Mouse (Mus musculus) embryonic facial prominence, embryonic 14.5 days (tissue): ENCODE measurements around the gene Gtpbp1. TPM values are rescaled to one million over a fixed set of nuclear protein-coding genes. Genes with fewer than 3 reads are reported as not detected.

ENCODE experiments used
- ATAC-seq: fragments of 200-750 bp; cut with Nextera tagmentation; 2 replicates; pipeline ENCODE4 v1.8.0; 2017; ENCODE audit warnings: low read depth, moderate number of reproducible peaks, moderate TSS enrichment
- DNase-seq: peaks from one replicate; pipeline ENCODE4 v3.0.0-alpha.2; 2015; ENCODE audit warnings: low spot score
- H3K27ac ChIP-seq: fragments of 300-500 bp; sonication (generic); replicated peaks from 2 replicates; pipeline ENCODE4 v1.5.1; 2014; ENCODE audit warnings: low read depth, mild to moderate bottlenecking, low read length, moderate library complexity
- H3K27me3 ChIP-seq: fragments of 300-500 bp; sonication (generic); replicated peaks from 2 replicates; pipeline ENCODE4 v1.6.1; 2014; ENCODE audit warnings: low read length; ENCODE audit not compliant: control insufficient read depth, insufficient read depth
- H3K36me3 ChIP-seq: fragments of 300-500 bp; sonication (generic); 2 replicates; pipeline ENCODE4 v1.6.1; 2014; ENCODE audit warnings: low read length, mixed read lengths; ENCODE audit not compliant: control insufficient read depth, insufficient read depth
- H3K4me1 ChIP-seq: fragments of 300-500 bp; sonication (generic); 2 replicates; pipeline ENCODE4 v1.6.1; 2014; ENCODE audit warnings: antibody characterized with exemption, low read length; ENCODE audit not compliant: control insufficient read depth, insufficient read depth
- H3K4me2 ChIP-seq: fragments of 300-500 bp; sonication (generic); 2 replicates; pipeline ENCODE4 v1.6.1; 2014; ENCODE audit warnings: low read depth, mild to moderate bottlenecking, low read length, moderate library complexity, mixed read lengths
- H3K4me3 ChIP-seq: fragments of 300-500 bp; sonication (generic); 2 replicates; pipeline ENCODE4 v1.5.1; 2014; ENCODE audit warnings: low read depth, mild to moderate bottlenecking, low read length
- H3K9ac ChIP-seq: fragments of 300-500 bp; sonication (generic); 2 replicates; pipeline ENCODE4 v1.6.1; 2014; ENCODE audit warnings: low read depth, mild to moderate bottlenecking, low read length, moderate library complexity, mixed read lengths
- H3K9me3 ChIP-seq: fragments of 300-500 bp; sonication (generic); 2 replicates; pipeline ENCODE4 v1.6.1; 2016; ENCODE audit warnings: low read length; ENCODE audit not compliant: control insufficient read depth
- WGBS: fragments of 180-500 bp; shearing (Covaris S2); extraction: QIAGEN DNeasy Blood & Tissue Kit; methylation state at CpG from one replicate; pipeline ENCODE4 v1.1.7; 2014; 5-methylcytosine and 5-hydroxymethylcytosine counted together
- polyA plus RNA-seq: library from polyadenylated mRNA; unstranded; fragments of >200 nt; fragmentation: Nextera tagmentation; extraction: Ambion mirVana; gene quantifications from 2 replicates; pipeline ENCODE4 v1.2.1, GENCODE M21; 2014

Gene Gtpbp1
- polyA plus RNA-seq, 1 experiment from 2014 or later = 27.2 TPM

DNA sequence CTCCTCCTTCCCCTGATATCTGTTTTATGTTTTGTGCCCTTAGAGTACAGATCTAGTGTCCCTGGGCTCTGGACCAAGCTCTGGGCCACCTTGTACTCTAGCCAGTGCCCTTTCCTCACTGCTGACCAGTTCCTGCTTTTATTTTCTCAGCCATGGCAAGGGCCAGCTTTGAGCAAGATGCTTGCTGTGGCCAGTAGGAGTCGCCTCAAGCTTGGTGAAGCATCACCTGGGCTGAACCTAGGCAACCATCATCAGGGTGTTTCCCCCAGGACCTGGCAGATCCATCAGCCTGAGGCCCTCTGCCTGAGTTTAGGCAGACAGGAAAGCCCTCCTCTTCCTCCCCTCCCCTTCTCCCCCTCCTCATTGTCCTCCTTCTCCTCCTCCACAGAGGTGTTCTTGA, 32.8 kb downstream of the Gtpbp1 start:
- ATAC-seq = no peak
- Histone ChIP-seq H3K9ac (no peak overlapping the region), H3K4me3 (no peak overlapping the region), H3K4me2 (no peak overlapping the region), H3K27ac (no peak overlapping the region), H3K27me3 (no peaks in the 10 kb centered on the region), H3K9me3 (no peaks in the 10 kb centered on the region), H3K36me3 (peaks cover 71% of the 10 kb centered on the region), H3K4me1 (no peaks in the 10 kb centered on the region)
- 27% methylated on average over 1 of the region's 1 CpGs for WGBS
- DNase-seq = peak; percentile 32

DNA sequence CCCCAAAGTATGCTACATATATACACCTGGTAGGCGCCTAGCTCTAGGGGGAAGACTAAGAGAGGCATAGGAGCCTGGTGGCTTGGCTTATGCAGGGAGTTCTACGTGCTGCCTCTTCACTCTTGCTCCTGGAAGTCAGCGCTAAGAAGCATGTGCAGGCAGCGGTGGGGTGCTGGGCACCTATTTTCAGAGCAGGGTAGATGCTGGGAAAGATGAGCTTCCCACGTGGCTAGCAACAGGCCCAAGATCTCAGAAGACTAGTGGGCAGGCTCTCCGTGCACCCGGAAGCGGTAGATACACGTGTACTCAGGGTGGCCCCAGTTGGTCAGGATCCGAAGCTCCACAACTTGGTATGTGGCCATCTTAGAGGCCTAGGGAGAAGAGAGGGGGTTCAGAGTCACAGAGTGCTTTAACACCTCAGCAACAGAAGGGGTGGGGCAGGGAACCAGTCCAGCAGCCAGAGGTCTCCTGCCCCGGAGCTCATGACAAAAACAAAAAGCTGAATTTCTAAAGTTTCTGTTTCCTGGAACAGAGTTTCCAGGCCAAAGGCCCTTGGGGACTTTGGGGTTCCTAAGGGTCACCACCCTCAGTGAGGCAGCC, 34.6 kb downstream of the Gtpbp1 start:
- DNase-seq (no peak), ATAC-seq (no peak)
- Histone ChIP-seq H3K27me3 (no peaks in the 10 kb centered on the region), H3K36me3 (peaks cover 70% of the 10 kb centered on the region), H3K4me1 (no peaks in the 10 kb centered on the region), H3K27ac (no peak overlapping the region), H3K9ac (no peak overlapping the region), H3K9me3 (no peaks in the 10 kb centered on the region), H3K4me2 (no peak overlapping the region), H3K4me3 (no peak overlapping the region)
- 88% methylated on average over 11 of the region's 11 CpGs for WGBS

DNA sequence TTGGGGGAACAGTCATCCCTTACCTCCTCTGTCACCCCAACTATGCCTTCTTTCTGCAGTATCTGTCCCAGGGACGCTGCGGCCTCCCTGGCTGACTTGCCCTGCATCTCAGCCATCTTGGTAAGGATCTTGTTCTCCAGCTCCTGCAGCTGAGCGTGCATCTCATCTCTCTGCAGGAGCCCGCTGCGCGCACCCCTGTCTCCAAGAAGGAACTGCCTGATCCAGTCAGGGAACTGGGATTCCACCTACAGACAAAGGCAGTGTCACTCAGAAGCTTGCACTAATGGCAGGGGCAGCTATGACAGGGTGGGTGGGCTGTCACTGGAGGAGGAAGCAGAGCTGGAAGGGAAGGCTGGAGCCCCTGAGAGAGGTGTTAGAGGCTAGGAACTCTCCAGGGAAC, 37.2 kb downstream of the Gtpbp1 start:
- H3K36me3 ChIP-seq = peaks cover 80% of the 10 kb centered on the region
- no peak overlapping the region for H3K9ac ChIP-seq
- no peaks in the 10 kb centered on the region for H3K27me3 ChIP-seq
- no peaks in the 10 kb centered on the region for H3K9me3 ChIP-seq
- ATAC-seq = no peak
- H3K4me2 ChIP-seq = no peak overlapping the region
- DNase-seq = no peak
- H3K4me1 ChIP-seq = no peaks in the 10 kb centered on the region
- WGBS = 90% methylated on average over 6 of the region's 6 CpGs
- no peak overlapping the region for H3K4me3 ChIP-seq
- no peak overlapping the region for H3K27ac ChIP-seq

DNA sequence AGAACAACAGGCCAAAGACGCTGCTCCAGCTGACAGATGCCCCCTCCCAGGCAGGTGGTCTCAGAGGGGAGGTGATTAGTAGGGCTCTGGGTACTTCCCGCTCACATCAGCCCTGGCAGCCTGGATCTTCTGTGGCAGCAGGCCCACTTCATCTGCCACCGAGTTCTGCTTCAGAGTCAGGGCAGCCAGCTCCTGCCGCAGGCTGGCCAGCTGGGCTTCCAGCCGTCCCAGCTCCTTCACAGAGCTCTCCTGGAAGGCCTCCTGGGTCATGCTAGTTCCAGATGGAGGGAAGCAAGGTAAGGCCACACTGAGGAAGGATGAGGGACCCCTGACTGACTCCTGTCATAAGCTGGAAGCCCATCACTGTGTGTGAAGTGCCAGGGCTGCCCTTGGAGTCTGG, 37.7 kb downstream of the Gtpbp1 start:
- peaks cover 84% of the 10 kb centered on the region for H3K36me3 ChIP-seq

DNA sequence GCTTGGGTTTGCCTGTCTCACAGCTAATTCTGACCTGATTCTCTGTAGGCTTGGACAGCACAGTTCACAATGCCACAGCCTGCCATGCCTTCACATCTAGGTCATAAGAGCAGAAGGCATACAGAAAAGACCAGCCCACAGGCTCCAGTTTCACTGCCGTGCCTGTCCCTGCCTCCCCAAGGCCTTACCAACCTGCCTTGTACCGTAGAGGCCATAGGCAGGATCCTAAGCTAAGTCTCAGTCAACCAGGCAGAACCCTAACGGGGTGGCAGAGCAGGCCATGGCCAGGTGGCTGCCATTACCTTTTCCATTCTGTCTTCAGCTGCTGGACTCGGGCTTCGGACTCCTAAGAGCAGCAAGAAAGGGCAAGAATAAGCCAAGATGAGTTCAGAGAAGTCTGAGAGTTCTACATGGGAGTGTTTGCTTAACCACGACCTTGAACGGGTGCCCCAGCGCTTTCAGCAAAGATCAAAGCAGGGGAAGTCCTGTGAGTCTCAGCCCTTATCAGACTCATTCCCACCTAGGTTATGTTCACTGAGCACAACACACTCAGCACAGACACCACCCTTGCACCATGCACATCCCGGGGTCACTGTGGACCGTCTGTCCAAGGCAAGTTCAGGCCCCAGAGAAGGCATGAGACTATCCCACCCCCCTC, 38.2 kb downstream of the Gtpbp1 start:
- DNase-seq (no peak), ATAC-seq (no peak)
- no peaks in the 10 kb centered on the region for H3K27me3 ChIP-seq
- H3K4me2 ChIP-seq = no peak overlapping the region
- peaks cover 90% of the 10 kb centered on the region for H3K36me3 ChIP-seq
- 87% methylated on average over 9 of the region's 10 CpGs for WGBS
- H3K27ac ChIP-seq = no peak overlapping the region
- no peak overlapping the region for H3K4me3 ChIP-seq
- H3K9me3 ChIP-seq = no peaks in the 10 kb centered on the region
- no peaks in the 10 kb centered on the region for H3K4me1 ChIP-seq
- no peak overlapping the region for H3K9ac ChIP-seq

More for the DNA sequence above, 37.7 kb downstream of the Gtpbp1 start:
- no peaks in the 10 kb centered on the region for H3K27me3 ChIP-seq
- no peak overlapping the region for H3K4me3 ChIP-seq
- H3K9me3 ChIP-seq = no peaks in the 10 kb centered on the region
- 64% methylated on average over 4 of the region's 5 CpGs for WGBS
- no peak for DNase-seq
- no peak overlapping the region for H3K9ac ChIP-seq
- no peak overlapping the region for H3K27ac ChIP-seq
- no peak for ATAC-seq
- no peak overlapping the region for H3K4me2 ChIP-seq
- no peaks in the 10 kb centered on the region for H3K4me1 ChIP-seq

DNA sequence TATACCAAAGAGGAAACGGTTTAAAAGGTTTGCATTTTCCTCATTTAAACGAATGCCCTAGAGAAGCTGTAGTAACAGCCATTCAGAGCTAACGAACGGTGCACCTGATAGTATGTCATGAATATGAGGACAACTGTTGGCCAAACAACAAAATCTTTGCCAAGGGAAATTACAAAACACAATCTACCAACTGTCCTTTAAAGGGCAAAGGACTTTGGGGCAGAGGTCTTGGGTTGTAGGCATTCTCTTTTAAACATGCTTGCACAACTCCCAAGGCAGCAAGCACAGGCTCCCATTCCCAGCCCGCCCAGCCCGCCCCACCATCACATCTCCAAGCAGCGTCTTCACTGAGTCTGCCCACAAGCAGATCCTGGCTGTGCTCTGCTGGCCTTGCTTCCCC, 40.9 kb downstream of the Gtpbp1 start:
- 90% methylated on average over 7 of the region's 7 CpGs for WGBS
- no peaks in the 10 kb centered on the region for H3K27me3 ChIP-seq
- no peak overlapping the region for H3K4me2 ChIP-seq
- H3K9me3 ChIP-seq = no peaks in the 10 kb centered on the region
- ATAC-seq = no peak
- H3K4me3 ChIP-seq = no peak overlapping the region
- H3K9ac ChIP-seq = no peak overlapping the region
- H3K27ac ChIP-seq = no peak overlapping the region
- DNase-seq = no peak
- 0 out of 2 replicates have a peak, but pooled peaks cover 3% of the 10 kb centered on the region for H3K4me1 ChIP-seq
- H3K36me3 ChIP-seq = peaks cover 86% of the 10 kb centered on the region

DNA sequence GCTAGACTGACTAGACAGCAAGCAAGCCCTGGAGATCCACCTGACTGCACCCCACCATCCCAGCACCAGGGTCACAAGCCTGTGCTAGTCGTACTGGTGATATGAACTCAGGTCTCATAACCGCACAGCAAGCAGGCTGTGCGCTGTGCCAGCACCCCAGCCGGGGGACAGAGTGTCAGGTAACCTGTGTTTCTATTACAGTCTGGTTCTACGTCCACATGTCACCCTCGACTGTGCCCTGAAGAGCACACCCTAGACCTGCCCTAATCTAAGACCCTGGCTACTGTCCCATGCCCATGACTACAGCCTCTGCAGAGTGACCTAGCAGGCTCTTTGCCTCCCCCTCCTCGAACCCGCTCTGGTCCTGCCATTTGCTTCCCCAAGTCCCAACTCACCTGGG, 42.5 kb downstream of the Gtpbp1 start:
- Histone ChIP-seq H3K36me3 (peaks cover 87% of the 10 kb centered on the region), H3K4me2 (no peak overlapping the region), H3K4me1 (0 out of 2 replicates have a peak, but pooled peaks cover 3% of the 10 kb centered on the region), H3K9ac (no peak overlapping the region), H3K27me3 (no peaks in the 10 kb centered on the region), H3K9me3 (no peaks in the 10 kb centered on the region), H3K4me3 (no peak overlapping the region), H3K27ac (no peak overlapping the region)
- DNase-seq (no peak), ATAC-seq (no peak)
- WGBS = 97% methylated on average over 8 of the region's 8 CpGs

DNA sequence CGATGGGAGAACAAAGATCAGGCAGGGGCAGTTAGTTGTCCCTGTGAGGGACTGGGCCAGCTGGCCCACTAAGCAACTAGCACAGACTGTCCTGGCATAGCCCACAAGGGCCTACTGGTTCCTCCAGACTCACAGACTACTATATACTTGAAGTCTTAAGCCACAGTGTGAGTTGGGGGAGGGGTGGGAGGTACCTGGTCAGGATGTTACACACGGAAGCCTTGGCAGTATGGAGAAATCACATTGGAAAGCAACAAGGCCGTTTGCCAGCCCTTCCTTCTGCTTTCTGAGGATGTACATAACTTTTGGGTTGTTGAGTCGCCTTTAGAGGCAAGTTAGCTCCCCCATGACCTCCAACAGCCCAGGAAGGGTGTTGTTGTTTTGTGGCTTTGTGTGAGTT, 43.0 kb downstream of the Gtpbp1 start:
- DNase-seq (no peak), ATAC-seq (no peak)
- 69% methylated on average over 4 of the region's 4 CpGs for WGBS
- Histone ChIP-seq H3K4me2 (no peak overlapping the region), H3K4me1 (0 out of 2 replicates have a peak, but pooled peaks cover 3% of the 10 kb centered on the region), H3K27me3 (no peaks in the 10 kb centered on the region), H3K9me3 (no peaks in the 10 kb centered on the region), H3K36me3 (peaks cover 87% of the 10 kb centered on the region), H3K27ac (no peak overlapping the region), H3K4me3 (no peak overlapping the region), H3K9ac (no peak overlapping the region)

DNA sequence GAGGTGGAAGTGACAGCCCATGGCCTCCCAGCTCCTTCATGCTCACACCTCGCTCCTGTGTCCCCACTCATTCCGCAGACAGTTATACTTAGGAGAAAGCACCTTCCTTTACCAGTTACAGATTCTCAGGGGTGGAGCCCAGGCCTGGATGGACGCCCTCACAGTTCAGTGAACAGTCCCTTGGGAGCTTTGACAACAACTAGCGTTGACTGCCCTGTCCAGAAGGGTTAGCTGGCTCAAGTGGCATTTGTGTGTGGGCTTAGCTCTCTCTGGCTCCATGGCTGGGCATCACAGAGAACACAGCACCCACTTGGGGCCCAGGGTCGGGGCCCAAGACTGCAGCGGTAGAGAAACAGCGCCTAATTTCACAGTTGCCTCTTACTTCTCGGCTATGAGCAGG, 43.7 kb downstream of the Gtpbp1 start:
- no peak for DNase-seq
- Histone ChIP-seq H3K4me1 (0 out of 2 replicates have a peak, but pooled peaks cover 3% of the 10 kb centered on the region), H3K27ac (no peak overlapping the region), H3K27me3 (no peaks in the 10 kb centered on the region), H3K9ac (no peak overlapping the region), H3K4me3 (no peak overlapping the region), H3K4me2 (no peak overlapping the region), H3K36me3 (peaks cover 83% of the 10 kb centered on the region), H3K9me3 (no peaks in the 10 kb centered on the region)
- 85% methylated on average over 8 of the region's 8 CpGs for WGBS
- no peak for ATAC-seq
